Mouse (Mus musculus) forebrain, embryonic 15.5 days (tissue): Measurements from ENCODE around the gene Hist2h2aa1. TPM values are rescaled to one million over a fixed set of nuclear protein-coding genes. Genes with fewer than 3 reads are reported as not detected.
"Not testable (repeated sequence)": the region's sequence is repeated elsewhere in the genome, so short reads cannot be mapped to it uniquely, and the experiment has no call there.

Experiments used
- ATAC-seq: fragments of 200-750 bp; cut with Nextera tagmentation; replicated peaks from 2 replicates; pipeline ENCODE4 v1.8.0; 2017; ENCODE audit warnings: mild to moderate bottlenecking, moderate TSS enrichment, moderate library complexity
- H3K27ac ChIP-seq: fragments of 300-500 bp; sonication (generic); replicated peaks from 2 replicates; pipeline ENCODE4 v1.5.1; 2015; ENCODE audit warnings: mild to moderate bottlenecking, inconsistent platforms
- H3K27me3 ChIP-seq: fragments of 300-500 bp; sonication (generic); 2 replicates; pipeline ENCODE4 v1.6.1; 2015; ENCODE audit warnings: inconsistent platforms
- H3K36me3 ChIP-seq: fragments of 300-500 bp; sonication (generic); 2 replicates; pipeline ENCODE4 v1.6.1; 2015; ENCODE audit warnings: mild to moderate bottlenecking, inconsistent platforms
- H3K4me1 ChIP-seq: fragments of 300-500 bp; sonication (generic); 2 replicates; pipeline ENCODE4 v1.6.1; 2015; ENCODE audit warnings: inconsistent platforms
- H3K4me2 ChIP-seq: fragments of 300-500 bp; sonication (generic); replicated peaks from 2 replicates; pipeline ENCODE4 v1.6.1; 2015; ENCODE audit warnings: mild to moderate bottlenecking, inconsistent platforms
- H3K4me3 ChIP-seq: fragments of 300-500 bp; sonication (generic); 2 replicates; pipeline ENCODE4 v1.5.1; 2015; ENCODE audit warnings: mild to moderate bottlenecking, inconsistent platforms
- H3K9ac ChIP-seq: fragments of 300-500 bp; sonication (generic); replicated peaks from 2 replicates; pipeline ENCODE4 v1.6.1; 2015; ENCODE audit warnings: mild to moderate bottlenecking, inconsistent platforms
- H3K9me3 ChIP-seq: fragments of 300-500 bp; sonication (generic); 2 replicates; pipeline ENCODE4 v1.6.1; 2016; ENCODE audit warnings: inconsistent platforms
- WGBS: fragments of 180-500 bp; shearing (Covaris S2); methylation state at CpG from one replicate; pipeline ENCODE4 v1.1.7; 2015; ENCODE audit warnings: mixed read lengths; 5-methylcytosine and 5-hydroxymethylcytosine counted together
- polyA plus RNA-seq: library from polyadenylated mRNA; unstranded; fragments of >200 nt; fragmentation: Nextera tagmentation; extraction: Ambion mirVana; gene quantifications from 2 replicates; pipeline ENCODE4 v1.2.1, GENCODE M21; 2015

Hist2h2aa1 gene
- polyA plus RNA-seq, 1 experiment from 2014 or later: 32.2 TPM

- H3K4me1 ChIP-seq: peaks cover 43% of the 10 kb centered on the region
- H3K36me3 ChIP-seq, H3K27me3 ChIP-seq, ATAC-seq, H3K9me3 ChIP-seq: not testable (repeated sequence)
- peak overlapping the region; percentile 89 for H3K4me2 ChIP-seq
- peak overlapping the region; percentile 98 for H3K27ac ChIP-seq
- WGBS: under 1% methylated on average over 37 of the region's 47 CpGs
- H3K9ac ChIP-seq: peak overlapping the region; percentile 67
- H3K4me3 ChIP-seq: peak overlapping the region; percentile 48
Observed at GRCm38 (mm10) chr3:96220131-96220764, 25.0 kb upstream of the Hist2h2aa1 start.

GRCm38 (mm10) chr3:96220765-96221639 is 24.3 kb upstream of the Hist2h2aa1 start, which contains the start of the genes Hist2h2ac and Hist2h2be:
Hist2h2ac (minus strand) TSS chr3:96220880.
Hist2h2be (plus strand) TSS chr3:96221119.
- Histone ChIP-seq H3K9ac (peak within 1 kb of the TSS; percentile 67), H3K27me3 (no peaks in the 10 kb centered on the region), H3K4me1 (peaks cover 50% of the 10 kb centered on the region), H3K36me3 (no peaks in the 10 kb centered on the region), H3K4me2 (peak within 1 kb of the TSS; percentile 89), H3K27ac (peak within 1 kb of the TSS; percentile 98), H3K4me3 (peak within 1 kb of the TSS; percentile 48), H3K9me3 (no peaks in the 10 kb centered on the region)
- WGBS: under 1% methylated on average over 43 of the region's 43 CpGs
- peak; percentile 90 for ATAC-seq

- peak overlapping the region; percentile 48 for H3K4me3 ChIP-seq
- 5% methylated on average over 9 of the region's 9 CpGs for WGBS
- peak overlapping the region; percentile 98 for H3K27ac ChIP-seq
- peaks cover 50% of the 10 kb centered on the region for H3K4me1 ChIP-seq
- no peak for ATAC-seq
- H3K9me3 ChIP-seq: no peaks in the 10 kb centered on the region
- peak overlapping the region; percentile 89 for H3K4me2 ChIP-seq
- no peaks in the 10 kb centered on the region for H3K36me3 ChIP-seq
- peak overlapping the region; percentile 67 for H3K9ac ChIP-seq
- no peaks in the 10 kb centered on the region for H3K27me3 ChIP-seq
Observed at GRCm38 (mm10) chr3:96221640-96222038, 23.7 kb upstream of the Hist2h2aa1 start.

GRCm38 (mm10) chr3:96222774-96223173 is 22.5 kb upstream of the Hist2h2aa1 start:
- Histone ChIP-seq H3K9me3 (no peaks in the 10 kb centered on the region), H3K27me3 (no peaks in the 10 kb centered on the region), H3K4me3 (no peak overlapping the region), H3K4me1 (peaks cover 50% of the 10 kb centered on the region), H3K4me2 (peak overlapping the region; percentile 89; the same call in 1 of the 2 replicates), H3K9ac (no peak overlapping the region), H3K36me3 (no peaks in the 10 kb centered on the region), H3K27ac (no peak overlapping the region)
- no peak for ATAC-seq
- 77% methylated on average over 4 of the region's 4 CpGs for WGBS

GRCm38 (mm10) chr3:96225421-96225820 is 19.9 kb upstream of the Hist2h2aa1 start:
- Histone ChIP-seq H3K9ac (no peak overlapping the region), H3K4me2 (no peak overlapping the region), H3K27ac (no peak overlapping the region), H3K9me3 (no peaks in the 10 kb centered on the region), H3K27me3 (no peaks in the 10 kb centered on the region), H3K4me3 (no peak overlapping the region), H3K36me3 (no peaks in the 10 kb centered on the region), H3K4me1 (peaks cover 41% of the 10 kb centered on the region)
- WGBS: 15% methylated on average over 2 of the region's 2 CpGs
- ATAC-seq: no peak

- Histone ChIP-seq H3K9me3 (no peaks in the 10 kb centered on the region), H3K36me3 (no peaks in the 10 kb centered on the region), H3K27ac (no peak overlapping the region), H3K9ac (no peak overlapping the region), H3K4me3 (no peak overlapping the region), H3K27me3 (no peaks in the 10 kb centered on the region), H3K4me1 (peaks cover 30% of the 10 kb centered on the region), H3K4me2 (no peak overlapping the region)
- no peak for ATAC-seq
- WGBS: 71% methylated on average over 8 of the region's 8 CpGs
Observed at GRCm38 (mm10) chr3:96226695-96227648, 18.3 kb upstream of the Hist2h2aa1 start.

- Histone ChIP-seq H3K9ac (no peak overlapping the region), H3K4me1 (peaks cover 13% of the 10 kb centered on the region), H3K4me2 (no peak overlapping the region), H3K36me3 (no peaks in the 10 kb centered on the region), H3K27ac (no peak overlapping the region), H3K9me3 (no peaks in the 10 kb centered on the region), H3K4me3 (no peak overlapping the region), H3K27me3 (no peaks in the 10 kb centered on the region)
- ATAC-seq: no peak
- 72% methylated on average over 2 of the region's 2 CpGs for WGBS
Observed at GRCm38 (mm10) chr3:96228828-96229227, 16.5 kb upstream of the Hist2h2aa1 start.

GRCm38 (mm10) chr3:96230404-96230803 is 14.9 kb upstream of the Hist2h2aa1 start:
- ATAC-seq: no peak
- H3K4me1 ChIP-seq: 0 out of 2 replicates have a peak, but pooled peaks cover 5% of the 10 kb centered on the region
- no peaks in the 10 kb centered on the region for H3K36me3 ChIP-seq
- H3K4me2 ChIP-seq: no peak overlapping the region
- H3K27me3 ChIP-seq: no peaks in the 10 kb centered on the region
- no peak overlapping the region for H3K9ac ChIP-seq
- no peaks in the 10 kb centered on the region for H3K9me3 ChIP-seq
- no peak overlapping the region for H3K4me3 ChIP-seq
- no peak overlapping the region for H3K27ac ChIP-seq
- WGBS: 78% methylated on average over 2 of the region's 2 CpGs

GRCm38 (mm10) chr3:96230910-96231757 is 14.2 kb upstream of the Hist2h2aa1 start:
- Histone ChIP-seq H3K4me3 (no peak overlapping the region), H3K9me3 (no peaks in the 10 kb centered on the region), H3K4me2 (no peak overlapping the region), H3K9ac (no peak overlapping the region), H3K27ac (no peak overlapping the region), H3K27me3 (no peaks in the 10 kb centered on the region), H3K4me1 (no peaks in the 10 kb centered on the region), H3K36me3 (no peaks in the 10 kb centered on the region)
- WGBS: 70% methylated on average over 4 of the region's 4 CpGs
- ATAC-seq: no peak

GRCm38 (mm10) chr3:96231758-96232120 is 13.6 kb upstream of the Hist2h2aa1 start:
- no peak overlapping the region for H3K4me2 ChIP-seq
- WGBS: 49% methylated on average over 2 of the region's 2 CpGs
- H3K4me3 ChIP-seq: no peak overlapping the region
- H3K36me3 ChIP-seq: no peaks in the 10 kb centered on the region
- H3K27me3 ChIP-seq: no peaks in the 10 kb centered on the region
- no peaks in the 10 kb centered on the region for H3K9me3 ChIP-seq
- H3K4me1 ChIP-seq: no peaks in the 10 kb centered on the region
- no peak overlapping the region for H3K27ac ChIP-seq
- ATAC-seq: no peak
- H3K9ac ChIP-seq: no peak overlapping the region

- WGBS: 95% methylated on average over 2 of the region's 2 CpGs
- H3K27ac ChIP-seq: no peak overlapping the region
Observed at GRCm38 (mm10) chr3:96234914-96235313, 10.4 kb upstream of the Hist2h2aa1 start.

More at GRCm38 (mm10) chr3:96234914-96235313, 10.4 kb upstream of the Hist2h2aa1 start:
- Histone ChIP-seq H3K4me1 (peaks cover 16% of the 10 kb centered on the region), H3K9me3 (no peaks in the 10 kb centered on the region), H3K4me3 (no peak overlapping the region), H3K36me3 (no peaks in the 10 kb centered on the region), H3K9ac (no peak overlapping the region), H3K27me3 (no peaks in the 10 kb centered on the region), H3K4me2 (no peak overlapping the region)
- no peak for ATAC-seq
